Mouse (Mus musculus) MN1 (cell line): ENCODE measurements around the gene Tmed11.
"Not testable (repeated sequence)": the region's sequence is repeated elsewhere in the genome, so short reads cannot be mapped to it uniquely, and the experiment has no call there.

Source experiments
- DNase-seq: peaks from one replicate; pipeline ENCODE4 v3.0.0-alpha.2; 2016; ENCODE audit warnings: low spot score

The Tmed11 gene

DNA sequence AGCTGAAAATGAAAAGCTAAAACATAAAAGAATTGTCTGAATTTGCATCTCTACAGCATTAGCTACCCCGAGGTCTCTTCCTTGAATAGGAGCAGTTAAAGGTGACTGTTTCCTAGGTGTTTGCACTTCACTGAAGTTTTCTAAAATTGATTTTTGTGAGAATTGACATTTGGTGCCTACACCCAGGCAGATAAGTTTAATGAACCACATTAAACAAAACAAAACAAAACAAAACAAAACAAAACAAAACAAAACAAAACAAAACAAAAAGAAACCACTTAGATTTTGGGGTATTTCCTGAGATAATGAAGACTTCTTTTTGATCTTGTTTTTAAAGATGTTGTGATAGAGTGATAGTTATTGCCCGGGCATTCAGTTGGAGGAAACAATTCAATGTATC is at the start of gene Tmed11:
TSS of gene Tmed11 (minus strand) at position 101 of the 400 bp plus-strand sequence.
- not testable (repeated sequence) for DNase-seq

DNA sequence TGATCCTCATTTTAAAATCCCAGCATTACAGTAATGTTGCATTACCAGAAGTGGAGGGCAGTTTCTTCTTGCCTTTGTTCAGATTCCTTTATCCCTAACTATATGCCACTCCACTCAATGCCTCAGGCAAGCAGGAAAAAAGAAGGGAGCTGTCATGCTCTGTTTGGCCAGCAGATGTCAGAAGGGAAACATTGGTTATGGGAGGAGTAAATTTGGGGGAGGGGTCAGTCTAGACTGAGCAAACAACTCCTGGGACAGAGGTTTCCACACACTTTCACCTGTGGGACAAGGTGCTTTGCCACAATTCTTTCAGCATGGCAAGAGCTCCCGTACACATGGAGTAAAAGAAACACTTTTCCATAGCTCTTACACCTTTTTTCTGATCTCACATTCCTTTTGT is 41.0 kb upstream of the Tmed11 start:
- no peak for DNase-seq

DNA sequence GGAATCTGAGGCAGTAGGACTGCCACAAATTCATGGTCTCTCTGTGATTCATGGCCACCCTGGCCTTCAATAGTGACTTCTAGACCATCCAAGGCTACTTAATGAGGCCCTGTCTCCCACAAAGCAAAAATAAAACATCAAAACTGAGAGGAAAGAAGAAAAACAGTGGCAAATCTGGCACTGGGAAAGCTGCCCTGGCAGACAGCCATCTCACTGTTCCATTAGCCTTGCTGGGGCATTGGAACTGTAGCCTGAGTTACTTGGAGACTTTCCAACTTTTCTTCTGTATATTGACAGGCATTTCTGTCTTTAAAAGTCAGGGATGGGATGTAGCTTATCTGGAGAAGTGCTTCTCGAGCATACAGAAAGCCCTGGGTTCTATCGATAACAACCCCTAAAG is 28.1 kb upstream of the Tmed11 start:
- DNase-seq = no peak

DNA sequence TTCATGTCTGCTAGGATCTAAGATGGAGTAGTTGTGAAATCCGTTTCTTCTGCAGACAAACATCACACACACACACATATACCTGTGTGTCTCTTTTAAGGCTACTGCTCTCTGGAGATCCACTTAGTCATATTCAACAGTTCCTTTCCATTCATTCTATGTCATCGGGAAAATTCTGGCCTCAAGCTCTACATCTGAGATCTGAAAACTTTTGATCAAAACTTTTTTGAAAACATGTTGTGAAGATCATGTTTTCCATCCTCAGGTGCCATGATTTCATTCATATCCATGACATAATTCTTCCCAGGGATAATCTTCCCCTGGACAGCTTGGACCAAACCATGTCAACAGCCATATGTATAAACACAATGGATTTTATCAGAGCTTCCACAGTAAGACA is 13.6 kb upstream of the Tmed11 start, which contains the start of gene Vmn2r8:
TSS of gene Vmn2r8 (minus strand) at position 101 of the 400 bp plus-strand sequence.
- DNase-seq = not testable (repeated sequence)

DNA sequence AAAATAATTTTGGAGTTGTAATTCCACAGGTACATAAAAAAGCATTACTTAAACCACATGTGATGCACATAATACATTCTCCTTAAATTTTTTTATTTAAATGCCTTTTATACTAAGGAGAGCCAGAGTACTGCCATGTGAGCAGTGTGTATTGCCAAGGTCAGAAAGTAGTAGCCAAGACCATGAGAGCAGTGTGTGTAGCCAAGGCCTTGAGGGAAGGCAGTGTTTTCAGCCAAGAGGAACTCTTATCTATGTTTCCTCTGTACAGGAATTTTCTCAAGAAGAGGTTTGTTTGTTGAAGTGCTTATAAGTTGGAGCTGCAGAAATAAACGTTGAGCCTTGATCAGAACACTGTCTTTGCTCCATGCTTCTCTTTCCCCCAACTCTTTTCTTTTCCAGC is 8.5 kb upstream of the Tmed11 start:
- DNase-seq = no peak

DNA sequence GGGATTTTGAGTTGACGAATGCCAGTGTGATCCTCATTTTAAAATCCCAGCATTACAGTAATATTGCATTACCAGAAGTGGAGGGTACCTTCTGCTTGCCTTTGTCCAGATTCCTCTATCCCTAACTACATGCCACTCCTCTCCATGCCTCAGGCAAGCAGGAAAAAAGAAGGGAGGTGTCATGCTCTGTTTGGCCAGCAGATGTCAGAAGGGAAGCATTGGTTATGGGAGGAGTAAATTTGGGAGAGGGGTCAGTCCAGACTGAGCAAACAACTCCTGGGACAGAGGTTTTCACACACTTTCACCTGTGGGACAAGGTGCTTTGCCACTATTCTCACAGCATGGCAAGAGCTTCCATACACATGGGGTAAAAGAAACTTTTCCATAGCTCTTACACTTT is 4.8 kb downstream of the Tmed11 start:
- DNase-seq = not testable (repeated sequence)

DNA sequence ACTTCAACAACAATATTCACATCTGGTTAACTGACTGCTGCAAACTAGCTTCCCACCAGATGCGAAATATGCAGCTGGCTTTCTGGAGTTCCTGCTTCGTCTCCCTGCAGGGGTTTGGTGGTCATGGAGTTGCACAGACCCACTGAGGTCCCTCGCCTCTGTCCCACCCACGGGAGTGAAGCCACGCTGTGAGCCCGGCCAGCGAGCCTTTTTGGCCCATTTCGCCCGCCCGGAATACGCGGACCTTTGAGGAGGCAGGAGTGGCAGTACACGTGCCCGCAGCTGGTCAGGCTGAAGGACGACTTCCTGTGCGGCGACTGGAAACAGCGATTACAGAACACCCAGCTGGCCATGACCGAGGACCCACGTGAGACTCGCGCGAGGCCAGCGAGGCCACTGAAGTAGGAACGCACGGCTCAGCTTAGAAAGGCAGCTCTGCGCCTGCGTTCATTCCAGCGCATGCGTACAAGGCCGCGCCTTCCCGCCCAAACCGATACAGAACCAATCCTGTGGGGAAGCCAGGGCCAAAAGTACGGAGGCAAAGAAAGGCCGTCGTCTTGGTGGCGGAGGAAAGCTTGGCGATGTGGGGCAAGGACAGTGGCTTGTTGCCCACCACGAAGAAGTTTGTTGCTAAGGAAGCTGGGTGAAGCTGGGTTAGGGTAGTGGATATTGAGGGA is 20.4 kb downstream of the Tmed11 start, which contains the start of gene Rnf212:
TSS of gene Rnf212 (minus strand) at position 353 of the 677 bp plus-strand sequence.
- DNase-seq = no peak

DNA sequence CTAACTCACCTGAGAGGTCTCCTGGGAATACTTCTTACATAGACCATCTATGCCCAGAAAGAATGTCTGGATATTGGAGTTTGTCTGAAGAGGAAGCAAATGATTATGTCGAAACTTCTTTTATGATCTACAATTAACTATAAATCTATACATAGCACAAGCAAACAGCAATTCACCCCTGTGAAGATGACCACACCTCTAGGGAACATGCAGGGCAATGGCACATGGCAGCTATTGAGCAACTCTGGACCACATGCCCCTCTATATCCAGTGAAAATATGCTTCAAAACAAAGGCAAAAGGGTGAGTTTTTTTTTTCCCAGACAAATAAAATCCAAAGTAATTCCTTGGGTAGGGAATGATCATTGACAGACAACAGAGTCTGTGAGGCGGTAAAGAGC is 35.2 kb downstream of the Tmed11 start:
- DNase-seq = no peak

DNA sequence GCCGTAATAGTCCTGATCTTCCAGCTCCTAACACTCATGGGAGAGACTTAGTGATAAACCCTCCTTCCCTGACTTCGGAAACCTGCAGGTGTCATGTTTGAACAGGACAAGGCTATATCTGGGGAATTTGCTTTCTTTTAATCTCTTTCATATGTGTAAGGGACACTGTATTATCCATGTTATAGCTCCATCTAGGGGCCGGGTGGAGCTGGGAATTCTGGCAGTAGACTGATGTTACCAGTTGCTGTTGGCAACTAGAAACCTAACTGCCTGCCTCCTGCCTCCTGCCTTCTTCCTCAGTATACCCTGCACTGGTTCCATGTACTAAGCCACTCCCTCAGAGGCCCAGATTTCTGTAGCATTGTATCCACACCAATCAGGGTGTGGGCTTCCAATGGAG is 36.8 kb downstream of the Tmed11 start:
- DNase-seq = peak; percentile 30

DNA sequence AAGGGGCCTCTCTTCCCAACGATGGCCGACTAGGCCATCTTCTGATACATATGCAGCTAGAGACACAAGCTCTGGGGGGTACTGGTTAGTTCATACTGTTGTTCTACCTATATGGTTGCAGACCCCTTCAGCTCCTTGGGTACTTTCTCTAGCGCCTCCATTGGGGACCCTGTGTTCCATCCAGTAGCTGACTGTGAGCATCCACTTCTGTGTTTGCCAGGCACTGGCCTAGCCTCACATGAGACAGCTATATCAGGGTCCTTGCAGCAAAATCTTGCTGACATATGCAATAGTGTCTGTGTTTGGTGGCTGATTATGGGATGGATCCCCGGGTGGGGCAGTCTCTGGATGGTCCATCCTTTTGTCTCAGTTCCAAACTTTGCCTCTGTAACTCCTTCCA is 43.9 kb downstream of the Tmed11 start:
- not testable (repeated sequence) for DNase-seq

DNA sequence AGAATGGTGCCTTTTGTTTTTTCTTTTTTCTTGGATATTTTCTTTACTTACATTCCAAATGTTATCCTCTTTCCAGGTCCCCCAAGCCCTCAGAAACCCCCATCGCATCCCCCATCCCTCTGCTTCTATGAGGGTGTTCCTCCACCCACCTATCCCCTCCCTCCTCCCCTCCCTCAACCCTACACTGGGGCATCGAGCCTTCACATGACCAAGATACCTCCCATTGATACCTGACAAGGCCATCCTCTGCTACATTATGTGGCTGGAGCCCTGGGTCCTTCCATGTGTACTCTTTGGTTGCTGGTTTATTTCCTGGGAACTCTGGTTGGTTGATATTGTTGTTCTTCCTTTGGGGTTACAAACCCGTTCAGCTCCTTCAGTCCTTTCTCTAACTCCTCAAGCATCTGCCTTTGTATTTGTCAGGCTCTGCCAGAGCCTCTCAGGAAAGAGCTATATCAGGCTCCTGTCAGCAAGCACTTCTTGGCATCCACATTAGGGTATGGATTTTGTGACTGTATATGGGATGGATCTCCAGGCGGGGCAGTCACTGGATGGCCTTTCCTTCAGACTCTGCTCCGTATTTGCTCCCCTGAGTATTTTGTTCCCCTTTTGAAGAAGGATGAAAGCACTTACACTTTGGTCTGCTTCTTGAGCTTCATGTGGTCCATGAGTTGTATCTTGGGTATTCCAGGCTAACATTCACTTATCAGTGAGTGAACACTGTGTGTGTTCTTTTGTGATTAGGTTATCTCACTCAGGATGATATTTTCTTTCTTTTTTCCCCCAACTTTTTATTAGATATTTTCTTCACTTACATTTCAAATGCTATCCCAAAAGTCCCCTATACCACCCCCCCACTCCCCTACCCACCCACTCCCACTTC is 44.6 kb downstream of the Tmed11 start:
- no peak for DNase-seq

DNA sequence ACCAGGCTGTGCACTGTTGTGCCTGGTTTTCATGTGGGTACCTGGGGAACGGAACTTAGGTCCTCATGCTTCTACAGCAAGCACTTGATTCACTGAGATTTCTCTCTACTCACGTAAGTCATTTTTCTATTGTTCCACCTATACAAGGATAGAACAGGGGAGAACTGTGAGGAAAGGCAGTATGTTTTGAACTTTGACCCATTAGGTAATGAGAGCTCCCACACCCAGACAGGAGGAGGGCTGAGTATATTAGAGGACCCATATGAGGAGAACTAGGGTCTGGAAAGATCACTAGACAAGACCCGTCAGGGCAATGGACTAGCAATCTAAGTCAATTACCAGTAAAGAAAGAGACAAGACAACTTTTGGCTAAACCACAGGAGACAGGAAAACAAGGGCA is 50.5 kb downstream of the Tmed11 start:
- no peak for DNase-seq

DNA sequence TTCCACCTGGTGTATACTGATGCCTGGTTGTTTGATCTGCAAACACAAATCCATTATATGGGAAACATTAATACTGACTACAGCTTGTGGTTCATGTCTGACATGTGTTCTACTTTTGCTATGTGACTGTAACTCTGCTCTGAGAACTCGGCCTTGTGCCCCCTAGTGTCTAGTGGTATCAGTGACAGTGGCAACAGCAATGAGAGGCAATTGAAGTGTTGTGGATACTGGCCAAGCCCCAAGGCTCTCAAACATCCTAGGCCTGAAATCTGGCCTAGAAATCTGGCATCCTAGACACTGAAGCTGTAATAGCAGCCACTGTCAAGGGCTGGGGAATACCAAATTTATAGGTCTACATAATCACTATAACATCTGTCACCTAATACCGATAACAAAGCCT is 51.3 kb downstream of the Tmed11 start:
- DNase-seq = no peak

DNA sequence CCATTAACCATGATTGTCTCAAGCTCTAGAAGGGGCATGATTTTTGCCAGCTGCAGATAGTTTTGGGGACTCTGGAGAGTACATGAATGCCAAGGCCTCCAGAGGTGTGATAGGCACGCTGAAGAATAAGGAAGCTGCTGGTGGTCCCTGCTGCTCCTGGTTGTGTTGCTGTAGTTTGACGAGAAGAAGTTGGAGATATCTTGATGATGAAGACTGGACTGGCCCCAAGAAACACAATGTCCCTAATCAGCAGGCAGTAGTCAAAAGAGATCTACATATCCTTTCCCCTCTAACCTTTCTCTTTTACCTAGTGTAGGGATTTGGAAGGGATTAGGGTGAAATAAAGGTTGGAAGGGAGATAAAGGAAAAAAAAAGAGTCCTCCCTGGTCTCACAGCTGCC is 52.6 kb downstream of the Tmed11 start:
- no peak for DNase-seq

DNA sequence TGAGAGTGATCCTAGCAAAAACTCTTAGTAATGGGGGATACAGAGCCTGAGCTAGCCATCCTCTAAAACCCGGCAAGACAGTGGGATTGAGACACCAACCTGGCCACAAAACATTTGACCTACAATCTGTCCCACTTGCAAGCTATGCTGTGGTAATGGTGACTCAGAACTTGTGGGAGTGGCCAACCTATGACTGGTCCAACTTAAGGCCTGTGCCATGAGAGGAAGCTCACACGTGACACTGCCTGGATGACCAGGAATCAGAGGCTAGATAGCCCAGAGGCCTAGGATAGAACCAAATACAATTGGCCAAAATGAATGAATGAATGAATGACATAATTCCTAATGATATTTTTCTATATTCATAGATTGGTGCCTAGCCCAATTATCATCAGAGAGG is 53.3 kb downstream of the Tmed11 start:
- no peak for DNase-seq

DNA sequence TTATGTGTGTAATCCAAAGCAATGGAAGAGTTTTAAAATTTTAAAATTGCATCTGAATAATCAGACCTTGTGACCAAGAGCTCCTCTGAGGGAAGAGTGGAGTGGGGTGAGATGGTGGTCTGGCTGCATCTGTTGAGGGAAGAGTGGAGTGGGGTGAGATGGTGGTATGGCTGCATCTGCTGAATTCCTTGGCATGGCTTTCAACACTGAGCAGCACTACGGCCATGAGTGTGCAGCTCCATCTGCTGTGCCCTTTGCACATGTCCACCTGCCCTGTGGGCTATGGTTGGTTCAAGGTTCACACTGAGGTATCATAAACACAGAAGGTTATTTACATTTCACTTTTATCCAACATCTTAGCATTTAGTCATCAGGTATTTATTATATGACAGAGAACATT is 67.7 kb downstream of the Tmed11 start:
- no peak for DNase-seq
